Mouse (Mus musculus): ENCODE measurements at regions not wholly inside any gene's neighbourhood (a gene's known extent, or its start where the extent isn't known, plus 50 kb on each side); places are given as distances from the start of the nearest gene placed in this dataset.

DNA sequence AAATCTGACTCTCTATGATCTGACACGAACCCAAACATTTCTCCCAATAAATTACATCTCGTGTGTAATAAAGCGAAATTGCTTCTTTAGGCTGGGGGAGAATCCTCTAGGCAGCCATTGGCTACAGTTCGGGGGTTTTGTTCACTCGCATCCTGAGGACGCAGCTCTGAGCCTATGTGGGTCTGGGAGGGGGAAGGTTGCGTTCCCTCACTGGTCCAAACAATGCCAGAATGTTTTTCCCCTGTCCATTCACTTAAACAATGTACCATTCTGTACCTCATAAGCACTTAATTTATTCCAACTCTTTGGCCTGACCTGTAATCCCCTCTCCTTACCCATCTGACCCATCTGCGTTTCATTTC lies 308.6 kb downstream of the Spry2 start:
- WGBS, result 84% methylated on average over 8 of the region's 8 CpGs
- no peak overlapping the region for H3K27ac ChIP-seq (ENCODE audit: low read length)

DNA sequence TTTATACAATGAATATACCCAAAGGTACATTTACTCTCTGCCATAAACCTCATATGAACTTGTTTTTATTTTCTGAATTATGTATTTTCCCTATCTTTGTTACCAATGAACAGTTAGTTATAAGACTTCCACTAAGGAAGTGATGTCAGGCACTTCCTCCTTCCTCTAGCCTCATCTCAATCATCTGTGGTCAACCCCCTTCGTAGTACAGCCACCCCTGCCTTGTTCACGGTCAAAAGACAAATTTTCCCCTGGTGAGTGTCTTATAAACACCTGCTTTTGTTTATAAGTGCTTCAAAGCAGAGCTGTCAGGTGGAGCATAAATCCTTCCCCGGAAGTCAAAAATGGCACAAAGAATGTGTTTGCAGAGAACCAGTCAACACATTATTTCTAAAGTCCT lies 312.0 kb downstream of the Spry2 start:
- Histone ChIP-seq H3K4me2 (replicated peaks; ENCODE audit: low read depth, low read length) (no peak overlapping the region), H3K4me3 (ENCODE audit: low read depth, low read length) (no peak overlapping the region), H3K27ac (ENCODE audit: low read length) (no peak overlapping the region), H3K27me3 (ENCODE audit: control insufficient read depth, insufficient read depth, low read length) (no peaks in the 10 kb centered on the region), H3K9me3 (ENCODE audit: control insufficient read depth, low read depth, low read length) (no peaks in the 10 kb centered on the region), H3K9ac (replicated peaks; ENCODE audit: low read depth, low read length) (no peak overlapping the region), H3K36me3 (ENCODE audit: control insufficient read depth, insufficient read depth, low read length) (no peaks in the 10 kb centered on the region), H3K4me1 (ENCODE audit: control insufficient read depth, insufficient read depth, low read length) (no peaks in the 10 kb centered on the region)
- 19% methylated on average over 3 of the region's 3 CpGs for WGBS
- no peak for ATAC-seq (ENCODE audit: insufficient number of reproducible peaks, insufficient read depth, low FRiP score, low read depth)

More for the DNA sequence above, 308.6 kb downstream of the Spry2 start:
- Histone ChIP-seq H3K36me3 (ENCODE audit: control insufficient read depth, insufficient read depth, low read length) (no peaks in the 10 kb centered on the region), H3K4me2 (replicated peaks; ENCODE audit: low read depth, low read length) (no peak overlapping the region), H3K4me1 (ENCODE audit: control insufficient read depth, insufficient read depth, low read length) (no peaks in the 10 kb centered on the region), H3K9me3 (ENCODE audit: control insufficient read depth, low read depth, low read length) (no peaks in the 10 kb centered on the region), H3K27me3 (ENCODE audit: control insufficient read depth, insufficient read depth, low read length) (no peaks in the 10 kb centered on the region), H3K9ac (replicated peaks; ENCODE audit: low read depth, low read length) (no peak overlapping the region), H3K4me3 (ENCODE audit: low read depth, low read length) (no peak overlapping the region)
- ATAC-seq (ENCODE audit: insufficient number of reproducible peaks, insufficient read depth, low FRiP score, low read depth), result no peak

- Histone ChIP-seq H3K27ac (ENCODE audit: low read length) (no peak overlapping the region), H3K4me1 (ENCODE audit: control insufficient read depth, insufficient read depth, low read length) (no peaks in the 10 kb centered on the region), H3K9ac (replicated peaks; ENCODE audit: low read depth, low read length) (no peak overlapping the region), H3K27me3 (ENCODE audit: control insufficient read depth, insufficient read depth, low read length) (no peaks in the 10 kb centered on the region), H3K4me2 (replicated peaks; ENCODE audit: low read depth, low read length) (no peak overlapping the region), H3K9me3 (ENCODE audit: control insufficient read depth, low read depth, low read length) (no peaks in the 10 kb centered on the region), H3K36me3 (ENCODE audit: control insufficient read depth, insufficient read depth, low read length) (no peaks in the 10 kb centered on the region), H3K4me3 (ENCODE audit: low read depth, low read length) (no peak overlapping the region)
- WGBS, result 89% methylated on average over 2 of the region's 2 CpGs
- ATAC-seq (ENCODE audit: insufficient number of reproducible peaks, insufficient read depth, low FRiP score, low read depth), result no peak
These were observed 313.1 kb downstream of the Spry2 start for GRCm38 (mm10) chr14:105583497-105583896.

- Histone ChIP-seq H3K4me2 (replicated peaks; ENCODE audit: low read depth, low read length) (no peak overlapping the region), H3K4me3 (ENCODE audit: low read depth, low read length) (no peak overlapping the region), H3K4me1 (ENCODE audit: control insufficient read depth, insufficient read depth, low read length) (peaks cover 7% of the 10 kb centered on the region; the same call in 1 of the 2 replicates), H3K36me3 (ENCODE audit: control insufficient read depth, insufficient read depth, low read length) (no peaks in the 10 kb centered on the region), H3K27ac (ENCODE audit: low read length) (no peak overlapping the region), H3K9ac (replicated peaks; ENCODE audit: low read depth, low read length) (no peak overlapping the region), H3K9me3 (ENCODE audit: control insufficient read depth, low read depth, low read length) (no peaks in the 10 kb centered on the region), H3K27me3 (ENCODE audit: control insufficient read depth, insufficient read depth, low read length) (no peaks in the 10 kb centered on the region)
- WGBS, result 41% methylated on average over 4 of the region's 4 CpGs
- no peak for ATAC-seq (ENCODE audit: insufficient number of reproducible peaks, insufficient read depth, low FRiP score, low read depth)
These were observed 317.9 kb downstream of the Ndfip2 start for GRCm38 (mm10) chr14:105576266-105576665.

- no peak overlapping the region for H3K4me3 ChIP-seq (ENCODE audit: low read depth, low read length)
- peaks cover 7% of the 10 kb centered on the region; the same call in 1 of the 2 replicates for H3K4me1 ChIP-seq (ENCODE audit: control insufficient read depth, insufficient read depth, low read length)
- no peak overlapping the region for H3K9ac ChIP-seq (replicated peaks; ENCODE audit: low read depth, low read length)
- H3K9me3 ChIP-seq (ENCODE audit: control insufficient read depth, low read depth, low read length), result no peaks in the 10 kb centered on the region
- 33% methylated on average over 18 of the region's 18 CpGs for WGBS
- no peak overlapping the region for H3K27ac ChIP-seq (ENCODE audit: low read length)
- no peaks in the 10 kb centered on the region for H3K36me3 ChIP-seq (ENCODE audit: control insufficient read depth, insufficient read depth, low read length)
- H3K4me2 ChIP-seq (replicated peaks; ENCODE audit: low read depth, low read length), result no peak overlapping the region
- ATAC-seq (ENCODE audit: insufficient number of reproducible peaks, insufficient read depth, low FRiP score, low read depth), result no peak
- no peaks in the 10 kb centered on the region for H3K27me3 ChIP-seq (ENCODE audit: control insufficient read depth, insufficient read depth, low read length)
These were observed 313.9 kb downstream of the Ndfip2 start for GRCm38 (mm10) chr14:105572036-105572891.

GRCm38 (mm10) chr14:105570156-105570555 lies 311.8 kb downstream of the Ndfip2 start:
- Histone ChIP-seq H3K4me3 (ENCODE audit: low read depth, low read length) (no peak overlapping the region), H3K9ac (replicated peaks; ENCODE audit: low read depth, low read length) (no peak overlapping the region), H3K27me3 (ENCODE audit: control insufficient read depth, insufficient read depth, low read length) (no peaks in the 10 kb centered on the region), H3K9me3 (ENCODE audit: control insufficient read depth, low read depth, low read length) (no peaks in the 10 kb centered on the region), H3K27ac (ENCODE audit: low read length) (no peak overlapping the region), H3K36me3 (ENCODE audit: control insufficient read depth, insufficient read depth, low read length) (no peaks in the 10 kb centered on the region), H3K4me1 (ENCODE audit: control insufficient read depth, insufficient read depth, low read length) (peaks cover 7% of the 10 kb centered on the region; the same call in 1 of the 2 replicates), H3K4me2 (replicated peaks; ENCODE audit: low read depth, low read length) (no peak overlapping the region)
- no peak for ATAC-seq (ENCODE audit: insufficient number of reproducible peaks, insufficient read depth, low FRiP score, low read depth)
- WGBS, result 77% methylated on average over 6 of the region's 6 CpGs

- H3K27ac ChIP-seq (ENCODE audit: low read length), result no peak overlapping the region
- no peaks in the 10 kb centered on the region for H3K36me3 ChIP-seq (ENCODE audit: control insufficient read depth, insufficient read depth, low read length)
- H3K4me3 ChIP-seq (ENCODE audit: low read depth, low read length), result no peak overlapping the region
- H3K9me3 ChIP-seq (ENCODE audit: control insufficient read depth, low read depth, low read length), result no peaks in the 10 kb centered on the region
- 70% methylated on average over 16 of the region's 16 CpGs for WGBS
- H3K4me2 ChIP-seq (replicated peaks; ENCODE audit: low read depth, low read length), result no peak overlapping the region
- ATAC-seq (ENCODE audit: insufficient number of reproducible peaks, insufficient read depth, low FRiP score, low read depth), result no peak
- H3K4me1 ChIP-seq (ENCODE audit: control insufficient read depth, insufficient read depth, low read length), result no peaks in the 10 kb centered on the region
- no peak overlapping the region for H3K9ac ChIP-seq (replicated peaks; ENCODE audit: low read depth, low read length)
- H3K27me3 ChIP-seq (ENCODE audit: control insufficient read depth, insufficient read depth, low read length), result no peaks in the 10 kb centered on the region
These were observed 307.5 kb downstream of the Ndfip2 start for GRCm38 (mm10) chr14:105565827-105566226.

- H3K27me3 ChIP-seq (ENCODE audit: control insufficient read depth, insufficient read depth, low read length), result no peaks in the 10 kb centered on the region
- H3K4me3 ChIP-seq (ENCODE audit: low read depth, low read length), result no peak overlapping the region
- H3K9me3 ChIP-seq (ENCODE audit: control insufficient read depth, low read depth, low read length), result no peaks in the 10 kb centered on the region
- 93% methylated on average over 2 of the region's 2 CpGs for WGBS
- no peak overlapping the region for H3K4me2 ChIP-seq (replicated peaks; ENCODE audit: low read depth, low read length)
- no peaks in the 10 kb centered on the region for H3K36me3 ChIP-seq (ENCODE audit: control insufficient read depth, insufficient read depth, low read length)
- ATAC-seq (ENCODE audit: insufficient number of reproducible peaks, insufficient read depth, low FRiP score, low read depth), result no peak
- H3K9ac ChIP-seq (replicated peaks; ENCODE audit: low read depth, low read length), result no peak overlapping the region
- H3K4me1 ChIP-seq (ENCODE audit: control insufficient read depth, insufficient read depth, low read length), result no peaks in the 10 kb centered on the region
- no peak overlapping the region for H3K27ac ChIP-seq (ENCODE audit: low read length)
These were observed 304.5 kb downstream of the Ndfip2 start for GRCm38 (mm10) chr14:105562843-105563242.

DNA sequence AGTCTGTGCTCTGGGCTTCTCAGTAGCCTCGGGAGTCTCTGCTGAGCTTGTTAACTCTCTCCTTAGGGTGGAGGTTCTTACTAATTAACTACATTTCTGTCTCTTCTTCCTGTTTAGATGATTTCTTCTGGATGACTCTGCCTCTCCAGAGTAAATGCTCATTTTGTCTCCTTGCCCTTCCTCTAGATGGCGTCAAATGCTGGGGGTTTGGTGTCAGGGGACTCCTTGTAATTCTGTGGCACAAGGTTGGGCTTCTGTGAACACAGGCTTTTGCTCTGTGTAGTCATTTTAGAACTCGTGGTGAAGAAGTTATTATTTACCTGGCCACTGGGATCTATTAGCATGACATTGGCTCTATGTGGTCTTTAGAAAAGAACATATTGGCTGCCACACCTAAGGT lies 298.4 kb downstream of the Ndfip2 start:
- 71% methylated on average over 3 of the region's 3 CpGs for WGBS
- Histone ChIP-seq H3K27ac (ENCODE audit: low read length) (no peak overlapping the region), H3K9me3 (ENCODE audit: control insufficient read depth, low read depth, low read length) (no peaks in the 10 kb centered on the region), H3K36me3 (ENCODE audit: control insufficient read depth, insufficient read depth, low read length) (no peaks in the 10 kb centered on the region), H3K4me3 (ENCODE audit: low read depth, low read length) (no peak overlapping the region), H3K4me2 (replicated peaks; ENCODE audit: low read depth, low read length) (no peak overlapping the region), H3K27me3 (ENCODE audit: control insufficient read depth, insufficient read depth, low read length) (no peaks in the 10 kb centered on the region), H3K4me1 (ENCODE audit: control insufficient read depth, insufficient read depth, low read length) (no peaks in the 10 kb centered on the region), H3K9ac (replicated peaks; ENCODE audit: low read depth, low read length) (no peak overlapping the region)
- ATAC-seq (ENCODE audit: insufficient number of reproducible peaks, insufficient read depth, low FRiP score, low read depth), result no peak

All from stomach, embryonic 14.5 days (tissue).